Mouse (Mus musculus) hindbrain, embryonic 15.5 days (tissue): ENCODE data around the gene Per2. TPM values are rescaled to one million over a fixed set of nuclear protein-coding genes. Genes with fewer than 3 reads are reported as not detected.
A peak's percentile ranks its signal among the peaks of the same experiment; 100 is the strongest.

Source experiments
- ATAC-seq: fragments of 200-750 bp; cut with Nextera tagmentation; 2 replicates; pipeline ENCODE4 v1.8.0; 2017; ENCODE audit warnings: low read depth, moderate number of reproducible peaks, moderate TSS enrichment; ENCODE audit not compliant: low FRiP score
- H3K27ac ChIP-seq: fragments of 300-500 bp; sonication (generic); replicated peaks from 2 replicates; pipeline ENCODE4 v1.5.1; 2015; ENCODE audit warnings: mild to moderate bottlenecking, inconsistent platforms
- H3K27me3 ChIP-seq: fragments of 300-500 bp; sonication (generic); 2 replicates; pipeline ENCODE4 v1.6.1; 2015; ENCODE audit warnings: control low read depth, inconsistent platforms
- H3K36me3 ChIP-seq: fragments of 300-500 bp; sonication (generic); 2 replicates; pipeline ENCODE4 v1.6.1; 2015; ENCODE audit warnings: control low read depth, inconsistent platforms
- H3K4me1 ChIP-seq: fragments of 300-500 bp; sonication (generic); replicated peaks from 2 replicates; pipeline ENCODE4 v1.6.1; 2015; ENCODE audit warnings: control low read depth, inconsistent platforms
- H3K4me2 ChIP-seq: fragments of 300-500 bp; sonication (generic); 2 replicates; pipeline ENCODE4 v1.6.1; 2015; ENCODE audit warnings: moderate library complexity, mild to moderate bottlenecking, inconsistent platforms
- H3K4me3 ChIP-seq: fragments of 300-500 bp; sonication (generic); 2 replicates; pipeline ENCODE4 v1.5.1; 2015; ENCODE audit warnings: mild to moderate bottlenecking, inconsistent platforms
- H3K9ac ChIP-seq: fragments of 300-500 bp; sonication (generic); 2 replicates; pipeline ENCODE4 v1.6.1; 2015; ENCODE audit warnings: inconsistent platforms
- H3K9me3 ChIP-seq: fragments of 300-500 bp; sonication (generic); 2 replicates; pipeline ENCODE4 v1.6.1; 2016; ENCODE audit warnings: control low read depth, inconsistent platforms
- WGBS: fragments of 180-500 bp; shearing (Covaris S2); methylation state at CpG from one replicate; pipeline ENCODE4 v1.1.7; 2015; 5-methylcytosine and 5-hydroxymethylcytosine counted together
- polyA plus RNA-seq: library from polyadenylated mRNA; unstranded; fragments of >200 nt; fragmentation: Nextera tagmentation; extraction: Ambion mirVana; gene quantifications from 2 replicates; pipeline ENCODE4 v1.2.1, GENCODE M21; 2015

The Per2 gene
- polyA plus RNA-seq, 1 experiment from 2014 or later: 6.1 TPM

- H3K9ac ChIP-seq: no peak overlapping the region
- H3K36me3 ChIP-seq: 0 out of 2 replicates have a peak, but pooled peaks cover 13% of the 10 kb centered on the region
- H3K27me3 ChIP-seq: no peaks in the 10 kb centered on the region
- H3K4me2 ChIP-seq: no peak overlapping the region
- 88% methylated on average over 8 of the region's 8 CpGs for whole genome bisulfite sequencing
- no peak for ATAC-seq
- H3K27ac ChIP-seq: no peak overlapping the region
- H3K4me1 ChIP-seq: no peaks in the 10 kb centered on the region
- no peaks in the 10 kb centered on the region for H3K9me3 ChIP-seq
- H3K4me3 ChIP-seq: no peak overlapping the region
Measured at GRCm38 (mm10) chr1:91420601-91421065, 38.5 kb downstream of the Per2 start.

DNA sequence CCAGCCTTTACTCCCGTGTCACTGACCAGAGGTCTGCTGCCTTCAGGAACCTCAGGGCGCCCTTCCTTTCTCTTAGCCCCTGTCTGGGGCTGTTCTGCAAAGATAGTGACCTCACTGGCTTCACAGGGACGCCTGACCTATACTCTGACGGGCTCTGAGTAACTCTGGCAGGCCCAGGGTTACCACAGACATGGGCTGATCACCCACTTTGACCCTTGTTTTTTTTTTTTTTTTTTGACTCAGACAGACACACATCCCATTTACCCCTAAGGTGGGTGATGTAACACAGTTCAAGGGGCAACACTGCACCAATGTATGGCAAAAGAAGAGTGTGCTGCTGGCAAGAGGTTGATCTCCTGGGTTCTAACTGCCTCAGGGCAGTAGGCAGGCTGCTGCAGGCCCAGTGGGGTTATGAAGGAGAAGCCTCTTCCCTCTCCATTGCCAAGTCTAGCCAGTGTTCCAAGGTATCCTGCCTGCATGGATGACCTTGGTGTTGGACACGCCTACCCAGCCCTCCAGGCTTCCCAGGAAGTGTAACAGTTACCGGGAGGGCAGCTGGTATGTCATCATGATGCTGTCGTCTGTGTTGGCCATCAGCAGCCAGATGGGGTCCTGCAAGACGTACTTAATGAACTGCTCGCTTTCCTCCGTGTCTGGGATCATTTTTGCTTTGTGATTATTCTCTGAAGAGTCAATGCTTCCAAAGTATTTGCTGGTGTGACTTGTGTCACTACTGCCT, 39.1 kb downstream of the Per2 start:
- Histone ChIP-seq H3K9me3 (no peaks in the 10 kb centered on the region), H3K4me3 (no peak overlapping the region), H3K27me3 (no peaks in the 10 kb centered on the region), H3K36me3 (0 out of 2 replicates have a peak, but pooled peaks cover 13% of the 10 kb centered on the region), H3K4me2 (no peak overlapping the region), H3K27ac (no peak overlapping the region), H3K9ac (no peak overlapping the region), H3K4me1 (peaks cover 5% of the 10 kb centered on the region)
- ATAC-seq: no peak
- 59% methylated on average over 10 of the region's 10 CpGs for WGBS

- ATAC-seq: no peak
- H3K4me2 ChIP-seq: no peak overlapping the region
- H3K27ac ChIP-seq: no peak overlapping the region
- 79% methylated on average over 1 of the region's 1 CpGs for WGBS
- H3K4me3 ChIP-seq: no peak overlapping the region
- H3K27me3 ChIP-seq: no peaks in the 10 kb centered on the region
- H3K9me3 ChIP-seq: no peaks in the 10 kb centered on the region
- no peak overlapping the region for H3K9ac ChIP-seq
- H3K36me3 ChIP-seq: 0 out of 2 replicates have a peak, but pooled peaks cover 13% of the 10 kb centered on the region
- peaks cover 22% of the 10 kb centered on the region for H3K4me1 ChIP-seq
Measured at GRCm38 (mm10) chr1:91417991-91418390, 41.1 kb downstream of the Per2 start.

- no peak for ATAC-seq
- H3K36me3 ChIP-seq: 0 out of 2 replicates have a peak, but pooled peaks cover 13% of the 10 kb centered on the region
- H3K4me2 ChIP-seq: no peak overlapping the region
- peak overlapping the region; percentile 91 for H3K27ac ChIP-seq
- no peak overlapping the region for H3K4me3 ChIP-seq
- H3K9ac ChIP-seq: no peak overlapping the region
- 52% methylated on average over 5 of the region's 5 CpGs for WGBS
- no peaks in the 10 kb centered on the region for H3K9me3 ChIP-seq
- H3K4me1 ChIP-seq: peaks cover 35% of the 10 kb centered on the region
- H3K27me3 ChIP-seq: no peaks in the 10 kb centered on the region
Measured at GRCm38 (mm10) chr1:91415311-91415710, 43.8 kb downstream of the Per2 start.

- Histone ChIP-seq H3K27ac (peak overlapping the region; percentile 91), H3K9ac (no peak overlapping the region), H3K4me1 (peaks cover 35% of the 10 kb centered on the region), H3K36me3 (0 out of 2 replicates have a peak, but pooled peaks cover 9% of the 10 kb centered on the region), H3K4me2 (peak overlapping the region; percentile 94), H3K9me3 (no peaks in the 10 kb centered on the region), H3K27me3 (no peaks in the 10 kb centered on the region), H3K4me3 (no peak overlapping the region)
- ATAC-seq: no peak
- 33% methylated on average over 4 of the region's 4 CpGs for WGBS
Measured at GRCm38 (mm10) chr1:91414903-91415302, 44.2 kb downstream of the Per2 start.

- H3K4me1 ChIP-seq: peaks cover 35% of the 10 kb centered on the region
- WGBS: under 1% methylated on average over 39 of the region's 39 CpGs
- peak; percentile 66 for ATAC-seq
Measured at GRCm38 (mm10) chr1:91413898-91414594, 45.1 kb downstream of the Per2 start, which contains the start of gene Hes6. Gene Hes6, minus strand, starts transcription at chr1:91414038.

DNA sequence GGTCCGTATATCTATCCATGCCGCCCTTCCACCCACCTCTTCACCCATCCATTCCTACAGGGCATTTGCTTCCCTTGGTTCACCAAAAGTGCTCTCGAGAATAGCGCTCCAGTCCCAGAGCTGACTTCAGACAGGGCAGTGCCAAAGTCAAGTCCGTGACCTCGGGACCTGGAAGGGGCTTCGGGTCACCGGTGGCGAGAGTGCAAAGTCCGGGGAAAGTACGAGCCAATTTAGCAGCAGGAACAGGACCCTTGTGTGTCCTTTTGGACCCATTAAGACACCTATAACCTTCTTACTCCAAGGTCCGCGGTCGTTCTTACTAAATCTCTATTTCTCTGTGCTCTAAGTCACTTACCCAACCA, 45.6 kb downstream of the Per2 start:
- Histone ChIP-seq H3K36me3 (0 out of 2 replicates have a peak, but pooled peaks cover 6% of the 10 kb centered on the region), H3K27me3 (no peaks in the 10 kb centered on the region), H3K4me1 (peaks cover 35% of the 10 kb centered on the region), H3K4me2 (peak overlapping the region; percentile 94), H3K9me3 (no peaks in the 10 kb centered on the region), H3K4me3 (peak overlapping the region; percentile 77), H3K9ac (peak overlapping the region; percentile 45), H3K27ac (peak overlapping the region; percentile 91)
- whole genome bisulfite sequencing: under 1% methylated on average over 14 of the region's 14 CpGs
- ATAC-seq: no peak

More at GRCm38 (mm10) chr1:91413898-91414594, 45.1 kb downstream of the Per2 start, which contains the start of gene Hes6:
- H3K27ac ChIP-seq: peak within 1 kb of the TSS; percentile 91
- H3K4me3 ChIP-seq: peak within 1 kb of the TSS; percentile 77
- peak within 1 kb of the TSS; percentile 94 for H3K4me2 ChIP-seq
- 0 out of 2 replicates have a peak, but pooled peaks cover 6% of the 10 kb centered on the region for H3K36me3 ChIP-seq
- H3K27me3 ChIP-seq: no peaks in the 10 kb centered on the region
- peak within 1 kb of the TSS; percentile 73 for H3K9ac ChIP-seq
- no peaks in the 10 kb centered on the region for H3K9me3 ChIP-seq

- 0 out of 2 replicates have a peak, but pooled peaks cover 4% of the 10 kb centered on the region for H3K36me3 ChIP-seq
- no peaks in the 10 kb centered on the region for H3K27me3 ChIP-seq
- peak overlapping the region; percentile 94 for H3K4me2 ChIP-seq
- peak; percentile 94 for ATAC-seq
- peak overlapping the region; percentile 73 for H3K9ac ChIP-seq
- peaks cover 35% of the 10 kb centered on the region for H3K4me1 ChIP-seq
- H3K27ac ChIP-seq: peak overlapping the region; percentile 91
- under 1% methylated on average over 34 of the region's 34 CpGs for WGBS
- no peaks in the 10 kb centered on the region for H3K9me3 ChIP-seq
- H3K4me3 ChIP-seq: peak overlapping the region; percentile 77
Measured at GRCm38 (mm10) chr1:91413030-91413506, 46.1 kb downstream of the Per2 start.

- Histone ChIP-seq H3K4me1 (peaks cover 35% of the 10 kb centered on the region), H3K36me3 (no peaks in the 10 kb centered on the region), H3K27me3 (no peaks in the 10 kb centered on the region), H3K9ac (peak overlapping the region; percentile 73), H3K4me2 (peak overlapping the region; percentile 94), H3K9me3 (no peaks in the 10 kb centered on the region), H3K4me3 (peak overlapping the region; percentile 77), H3K27ac (peak overlapping the region; percentile 91)
- ATAC-seq: peak; percentile 25
- whole genome bisulfite sequencing: 2% methylated on average over 64 of the region's 65 CpGs
Measured at GRCm38 (mm10) chr1:91412286-91413029, 46.7 kb downstream of the Per2 start.

DNA sequence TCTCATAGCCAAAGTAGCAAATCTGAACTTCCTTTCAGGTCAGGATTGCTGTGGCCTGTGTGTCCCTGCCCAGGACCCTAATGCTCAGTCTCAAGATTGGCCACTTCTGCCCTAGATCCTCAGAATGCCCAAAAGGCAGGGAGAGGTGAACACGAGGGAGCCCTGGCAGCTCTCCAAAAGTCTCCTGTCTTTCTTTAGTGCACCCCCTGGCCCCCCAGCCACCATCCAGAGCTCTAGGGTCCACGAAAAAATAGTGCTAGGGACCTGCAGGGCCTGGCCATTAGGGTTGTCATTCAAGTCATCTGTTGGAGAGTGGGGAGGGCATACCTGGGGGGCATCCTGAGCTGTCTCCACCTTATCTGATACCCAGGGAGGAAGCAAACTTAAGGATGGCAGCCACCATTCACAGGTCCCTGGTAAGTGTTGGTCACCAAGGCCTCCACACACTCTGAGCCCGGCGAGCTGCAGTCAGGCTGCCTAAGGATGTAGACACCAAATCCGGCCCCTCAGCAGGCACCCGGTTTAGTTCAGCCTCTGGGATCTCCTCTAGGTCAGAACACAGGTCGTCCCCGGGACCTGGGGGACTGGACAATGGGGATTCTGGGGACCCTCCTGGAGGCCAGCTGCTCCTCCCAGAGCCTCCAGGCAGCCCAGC, 47.4 kb downstream of the Per2 start:
- H3K27ac ChIP-seq: no peak overlapping the region

GRCm38 (mm10) chr1:91407819-91408218, 51.3 kb downstream of the Per2 start:
- H3K4me2 ChIP-seq: no peak overlapping the region
- H3K9ac ChIP-seq: no peak overlapping the region
- ATAC-seq: no peak
- no peaks in the 10 kb centered on the region for H3K27me3 ChIP-seq
- no peaks in the 10 kb centered on the region for H3K36me3 ChIP-seq
- 84% methylated on average over 4 of the region's 4 CpGs for whole genome bisulfite sequencing
- no peak overlapping the region for H3K4me3 ChIP-seq
- H3K4me1 ChIP-seq: peaks cover 13% of the 10 kb centered on the region
- no peaks in the 10 kb centered on the region for H3K9me3 ChIP-seq
- H3K27ac ChIP-seq: no peak overlapping the region

More for the DNA sequence above, 47.4 kb downstream of the Per2 start:
- Histone ChIP-seq H3K4me2 (peak overlapping the region; percentile 94), H3K4me3 (peak overlapping the region; percentile 77), H3K36me3 (no peaks in the 10 kb centered on the region), H3K27me3 (no peaks in the 10 kb centered on the region), H3K9ac (peak overlapping the region; percentile 73), H3K4me1 (peaks cover 35% of the 10 kb centered on the region), H3K9me3 (no peaks in the 10 kb centered on the region)
- 47% methylated on average over 8 of the region's 8 CpGs for whole genome bisulfite sequencing
- no peak for ATAC-seq
